Comparison of ENCODE assay signal across 8 mouse cellular contexts in the genomic region with DNA sequence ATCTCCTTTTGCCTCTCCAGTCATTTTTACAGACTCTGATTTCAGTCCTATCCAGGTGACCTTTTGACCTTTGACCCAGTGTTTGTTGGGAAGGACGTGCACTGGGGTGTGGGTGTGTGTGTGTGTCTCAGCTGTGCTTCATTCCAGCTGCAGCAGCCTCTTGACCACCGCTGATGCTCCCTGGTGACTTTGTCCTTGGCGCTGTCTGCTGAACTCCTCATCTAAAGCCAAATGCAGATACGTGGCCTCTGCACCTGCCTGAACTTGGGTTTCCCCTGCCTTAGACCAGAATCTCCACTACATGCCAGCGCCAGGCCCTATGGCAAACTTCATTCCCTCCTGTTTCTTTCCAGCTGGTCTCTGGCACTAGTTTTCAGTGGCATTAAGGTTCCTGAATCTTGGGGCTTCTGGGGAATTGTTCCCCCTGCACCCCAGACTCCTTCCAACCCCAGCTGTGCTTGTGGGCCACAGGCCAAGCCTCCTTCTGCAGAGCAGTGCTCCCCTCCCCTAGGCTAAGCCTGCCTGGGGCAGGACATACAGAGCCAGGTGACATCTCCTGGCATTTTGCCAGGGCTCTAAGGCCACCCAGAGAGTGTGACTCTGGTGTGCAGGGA. TPM values are rescaled to one million over a fixed set of nuclear protein-coding genes. Genes with fewer than 3 reads are reported as not detected.
DNase-seq lines count a peak whose midpoint lies in the region; ATAC-seq and TF ChIP-seq lines count a peak whose summit lies in the region.

No protein-coding gene starts in this region.

- peaks cover 25% of the 10 kb centered on the region; the same call in 1 of the 2 replicates for H3K79me2 ChIP-seq in liver, adult 2 months (ENCODE audit: control insufficient read depth, insufficient read depth, low read length)

- no peak for ATAC-seq in heart, embryonic 11.5 days (replicated peaks; ENCODE audit: insufficient number of reproducible peaks, low FRiP score, low TSS enrichment)
- no peak for ATAC-seq in stomach, embryonic 16.5 days (ENCODE audit: insufficient read depth, low FRiP score)
- ATAC-seq in activated CD4-positive, CD25-positive, alpha-beta regulatory T cell, adult 4 months = no peak

- no peak for TF ChIP-seq CTCF in liver, adult 2 months (IDR thresholded peaks at IDR 0.05; ENCODE audit: low read depth, low read length)

- no peak overlapping the region for H3K4me2 ChIP-seq in heart, embryonic 11.5 days
- H3K4me2 ChIP-seq in stomach, embryonic 16.5 days (ENCODE audit: low read depth, low read length) = no peak overlapping the region

- peak; percentile 89 for DNase-seq in liver, adult 2 months (ENCODE audit: extremely low read depth, low read depth, low spot score)
- DNase-seq in liver (no peak), adipocyte (ENCODE audit: low spot score) (no peak)
- peak; percentile 67 to 69 for DNase-seq in cerebellum, adult 18-20 months
- peak; percentile 57 to 70 for DNase-seq in kidney, postnatal 4 days

- no peak overlapping the region for H3K4me3 ChIP-seq in liver, adult 2 months (ENCODE audit: insufficient read depth, low read depth, low read length)
- no peak overlapping the region for H3K4me3 ChIP-seq in heart, embryonic 11.5 days (ENCODE audit: low read depth, low read length)
- no peak overlapping the region for H3K4me3 ChIP-seq in stomach, embryonic 16.5 days (replicated peaks; ENCODE audit: low read length)

- TF ChIP-seq POLR2A in liver, adult 2 months (IDR thresholded peaks at IDR 0.05; ENCODE audit: extremely low read depth, insufficient read depth, low read length) = no peak

- H3K9ac ChIP-seq in liver, adult 2 months (ENCODE audit: low read depth, low read length) = peak overlapping the region; percentile 20; the same call in 1 of the 2 replicates
- H3K9ac ChIP-seq in heart, embryonic 11.5 days (ENCODE audit: low read depth, low read length) = peak overlapping the region; percentile 47
- peak overlapping the region; percentile 51 for H3K9ac ChIP-seq in stomach, embryonic 16.5 days (ENCODE audit: low read length)

- peaks cover 69% of the 10 kb centered on the region for H3K4me1 ChIP-seq in liver, adult 2 months (ENCODE audit: control insufficient read depth, insufficient read depth, low read length)
- peaks cover 88% of the 10 kb centered on the region for H3K4me1 ChIP-seq in heart, embryonic 11.5 days (ENCODE audit: control insufficient read depth, insufficient read depth, low read length)
- peaks cover 88% of the 10 kb centered on the region for H3K4me1 ChIP-seq in stomach, embryonic 16.5 days (ENCODE audit: control insufficient read depth, insufficient read depth, low read length)

- H3K9me3 ChIP-seq in heart, embryonic 11.5 days (replicated peaks; ENCODE audit: control insufficient read depth, low read length) = no peaks in the 10 kb centered on the region
- no peaks in the 10 kb centered on the region for H3K9me3 ChIP-seq in stomach, embryonic 16.5 days (replicated peaks; ENCODE audit: control insufficient read depth, low read length)

- peaks cover 3% of the 10 kb centered on the region; the same call in 1 of the 2 replicates for H3K36me3 ChIP-seq in liver, adult 2 months (ENCODE audit: control insufficient read depth, insufficient read depth, low read length)
- H3K36me3 ChIP-seq in heart, embryonic 11.5 days (ENCODE audit: control insufficient read depth, insufficient read depth, low read length) = peaks cover 3% of the 10 kb centered on the region; the same call in 1 of the 2 replicates
- H3K36me3 ChIP-seq in stomach, embryonic 16.5 days (ENCODE audit: control insufficient read depth, insufficient read depth, low read length) = no peaks in the 10 kb centered on the region

- peak overlapping the region; percentile 67 for H3K27ac ChIP-seq in liver, adult 2 months (replicated peaks; ENCODE audit: insufficient read depth, low read depth, low read length)
- peak overlapping the region; percentile 66 for H3K27ac ChIP-seq in heart, embryonic 11.5 days (ENCODE audit: low read depth, low read length)
- peak overlapping the region; percentile 81 for H3K27ac ChIP-seq in stomach, embryonic 16.5 days (ENCODE audit: low read length)

- WGBS in liver, adult 2 months = 11% methylated on average over 5 of the region's 5 CpGs
- WGBS in heart, embryonic 11.5 days (ENCODE audit: insufficient replicate concordance) = 39% methylated on average over 5 of the region's 5 CpGs
- WGBS in stomach, embryonic 16.5 days = 30% methylated on average over 5 of the region's 5 CpGs

- H3K27me3 ChIP-seq in liver, adult 2 months (ENCODE audit: control insufficient read depth, insufficient read depth, low read length) = no peaks in the 10 kb centered on the region
- H3K27me3 ChIP-seq in heart, embryonic 11.5 days (ENCODE audit: control insufficient read depth, insufficient read depth, low read length) = no peaks in the 10 kb centered on the region
- no peaks in the 10 kb centered on the region for H3K27me3 ChIP-seq in stomach, embryonic 16.5 days (ENCODE audit: control insufficient read depth, insufficient read depth, low read length)

RNA-seq across cellular contexts. Expression of gene Lasp1, which starts 9.9 kb away (rescaled TPM):
- 23.3 and 33.3 TPM in 2 replicates for total RNA-seq in liver, adult 2 months (2014; rRNA removed)
- polyA plus RNA-seq in liver, adult 2 months (2012; rRNA removed) = 80.5 and 85.4 TPM in 2 replicates
- polyA plus RNA-seq in heart, embryonic 11.5 days (2014; fragmentation: Nextera tagmentation; extraction: Ambion mirVana) = 30.0 and 37.5 TPM in 2 replicates
- polyA plus RNA-seq in stomach, embryonic 16.5 days (2015; fragmentation: Nextera tagmentation; extraction: Ambion mirVana) = 130 and 143 TPM in 2 replicates
- polyA plus RNA-seq in activated CD4-positive, CD25-positive, alpha-beta regulatory T cell, adult 4 months (2017; shearing (Covaris generic)) = 10 to 100 TPM; 44.4 to 52.4 TPM

RNA-seq across cellular contexts. Expression of gene Rpl23, which starts 26.5 kb away (rescaled TPM):
- 240 and 283 TPM in 2 replicates for total RNA-seq in liver, adult 2 months (2014; rRNA removed)
- 68.5 and 71.4 TPM in 2 replicates for polyA plus RNA-seq in liver, adult 2 months (2012; rRNA removed)
- 461 and 517 TPM in 2 replicates for polyA plus RNA-seq in heart, embryonic 11.5 days (2014; fragmentation: Nextera tagmentation; extraction: Ambion mirVana)
- 439 and 586 TPM in 2 replicates for polyA plus RNA-seq in stomach, embryonic 16.5 days (2015; fragmentation: Nextera tagmentation; extraction: Ambion mirVana)
- 1,000 to 10,000 TPM; 1,077 to 1,095 TPM for polyA plus RNA-seq in activated CD4-positive, CD25-positive, alpha-beta regulatory T cell, adult 4 months (2017; shearing (Covaris generic))

RNA-seq across cellular contexts. Expression of gene B230217C12Rik, which starts 31.9 kb away (rescaled TPM):
- 0.09 and 0.27 TPM in 2 replicates for total RNA-seq in liver, adult 2 months (2014; rRNA removed)
- polyA plus RNA-seq in liver, adult 2 months (2012; rRNA removed) = 0.14 and 0.29 TPM in 2 replicates
- 8.2 and 8.3 TPM in 2 replicates for polyA plus RNA-seq in heart, embryonic 11.5 days (2014; fragmentation: Nextera tagmentation; extraction: Ambion mirVana)
- polyA plus RNA-seq in stomach, embryonic 16.5 days (2015; fragmentation: Nextera tagmentation; extraction: Ambion mirVana) = 3.7 and 3.8 TPM in 2 replicates
- polyA plus RNA-seq in activated CD4-positive, CD25-positive, alpha-beta regulatory T cell, adult 4 months (2017; shearing (Covaris generic)) = 1 to 10 TPM; 1.6 to 1.7 TPM

RNA-seq across cellular contexts. Expression of gene 1700001P01Rik, which starts 33.0 kb away (rescaled TPM):
- not detected in 2 replicates for total RNA-seq in liver, adult 2 months (2014; rRNA removed)
- polyA plus RNA-seq in liver, adult 2 months (2012; rRNA removed) = not detected in 2 replicates
- 0.38 TPM in 1 of 2 replicates, not detected in the other for polyA plus RNA-seq in heart, embryonic 11.5 days (2014; fragmentation: Nextera tagmentation; extraction: Ambion mirVana)
- polyA plus RNA-seq in stomach, embryonic 16.5 days (2015; fragmentation: Nextera tagmentation; extraction: Ambion mirVana) = not detected in 2 replicates
- under 1 TPM in 1 of 2 experiments, not detected in 1; 0.74 TPM for polyA plus RNA-seq in activated CD4-positive, CD25-positive, alpha-beta regulatory T cell, adult 4 months (2017; shearing (Covaris generic))

RNA-seq across cellular contexts. Expression of gene Cwc25, which starts 42.4 kb away (rescaled TPM):
- 5.8 and 6.8 TPM in 2 replicates for total RNA-seq in liver, adult 2 months (2014; rRNA removed)
- polyA plus RNA-seq in liver, adult 2 months (2012; rRNA removed) = 6.2 and 6.3 TPM in 2 replicates
- 9.2 and 9.9 TPM in 2 replicates for polyA plus RNA-seq in heart, embryonic 11.5 days (2014; fragmentation: Nextera tagmentation; extraction: Ambion mirVana)
- 15.0 and 16.3 TPM in 2 replicates for polyA plus RNA-seq in stomach, embryonic 16.5 days (2015; fragmentation: Nextera tagmentation; extraction: Ambion mirVana)
- polyA plus RNA-seq in activated CD4-positive, CD25-positive, alpha-beta regulatory T cell, adult 4 months (2017; shearing (Covaris generic)) = 10 to 100 TPM; 21.3 to 22.8 TPM

Comparison
In these comparisons a context has a peak if more than half of its experiments do, and no peak if none do; other contexts are left out.
1. DNase-seq: peak in liver, adult 2 months (single experiment), cerebellum, adult 18-20 months (2 of 2) and kidney, postnatal 4 days (2 of 2); none in liver (single experiment) and adipocyte (single experiment).
2. Peak in every context shown above with its lines, with median percentiles within 50 percentile points of each other: H3K27ac ChIP-seq and H3K9ac ChIP-seq.